Mouse (Mus musculus) lung, adult 2 months (tissue): Measurements from ENCODE around the gene Anapc15-ps. TPM values are rescaled to one million over a fixed set of nuclear protein-coding genes. Genes with fewer than 3 reads are reported as not detected.

Experiments used
- DNase-seq: peaks from one replicate; pipeline ENCODE4 v3.0.0; 2022
- H3K4me1 ChIP-seq: fragments of 200-500 bp; 2 replicates; pipeline ENCODE4 v1.6.1; 2011; ENCODE audit warnings: low read length; ENCODE audit not compliant: control insufficient read depth, insufficient read depth
- H3K4me3 ChIP-seq: fragments of 200-500 bp; replicated peaks from 2 replicates; pipeline ENCODE3; 2011; ENCODE audit warnings: low read depth, mild to moderate bottlenecking, control low read depth, low read length; ENCODE audit errors: extremely low read depth
- CTCF ChIP-seq: fragments of 200-500 bp; IDR thresholded peaks from 2 replicates; pipeline ENCODE4 v1.5.1; 2011; ENCODE audit warnings: mild to moderate bottlenecking, low read length, control low read depth; ENCODE audit not compliant: insufficient read depth
- POLR2A ChIP-seq: fragments of 200-500 bp; IDR thresholded peaks from 2 replicates; pipeline ENCODE4 v1.6.1; 2011; ENCODE audit warnings: low read depth, mild to moderate bottlenecking, control low read depth, low read length, borderline replicate concordance; ENCODE audit errors: extremely low read depth
- WGBS: fragments of 180-500 bp; shearing (Covaris S2); methylation state at CpG from one replicate; pipeline ENCODE4 v1.1.7; 2018; 5-methylcytosine and 5-hydroxymethylcytosine counted together
- polyA plus RNA-seq: library from polyadenylated mRNA; depleted of rRNA; stranded (reverse); fragments of >200 nt; gene quantifications from 2 replicates; pipeline ENCODE4 v1.2.3, GENCODE M21; 2012; rRNA removed

Gene Anapc15-ps
- polyA plus RNA-seq, result not detected in 2 replicates

DNA sequence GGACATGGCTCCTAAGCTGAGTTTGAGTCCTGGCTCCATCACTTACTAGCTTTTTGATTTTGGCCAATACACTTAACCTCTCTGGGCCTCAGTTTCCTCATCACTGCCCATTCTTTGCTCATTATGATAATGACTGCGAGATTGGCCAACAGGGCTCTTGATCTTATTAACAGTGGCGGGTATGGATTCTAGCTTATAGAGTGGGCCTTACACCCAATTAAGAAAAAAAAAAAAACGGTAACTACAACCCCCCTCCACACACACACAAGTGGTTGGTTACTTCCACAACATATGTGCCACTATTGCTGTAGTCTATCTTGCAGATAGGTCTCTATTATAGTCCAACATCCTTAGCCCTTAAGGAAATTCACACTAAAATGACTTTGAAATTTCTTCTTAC lies at the start of gene Anapc15-ps:
TSS of gene Anapc15-ps (minus strand) at position 101 of the 400 bp plus-strand sequence.
- no peaks in the 10 kb centered on the region for H3K4me1 ChIP-seq
- no peak within 1 kb of the TSS for H3K4me3 ChIP-seq
- DNase-seq, result no peak
- TF ChIP-seq POLR2A (no peak), CTCF (no peak)
- 94% methylated on average over 3 of the region's 3 CpGs for WGBS

DNA sequence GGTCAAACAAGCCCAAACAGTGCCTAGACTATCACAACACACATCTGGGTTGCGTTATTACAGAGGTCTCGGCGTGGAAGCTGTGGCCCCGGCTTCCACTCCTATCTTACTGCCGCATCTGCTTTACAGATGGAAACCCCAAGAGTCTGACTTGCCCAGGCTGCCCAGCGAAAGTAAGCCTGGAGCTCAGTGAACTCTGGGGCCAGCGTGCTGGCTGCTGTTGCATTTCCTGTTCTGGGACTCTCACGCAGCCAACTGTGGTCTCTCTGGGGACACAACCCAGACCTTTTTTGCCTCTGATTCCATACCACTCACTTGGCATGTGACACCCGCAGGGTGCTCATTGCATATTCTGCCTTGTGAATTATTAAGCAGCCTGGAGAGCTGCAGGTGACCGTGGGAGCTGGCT lies 49.0 kb upstream of the Anapc15-ps start:
- TF ChIP-seq CTCF (no peak), POLR2A (no peak)
- no peak overlapping the region for H3K4me3 ChIP-seq
- H3K4me1 ChIP-seq, result no peaks in the 10 kb centered on the region
- WGBS, result 57% methylated on average over 10 of the region's 10 CpGs
- no peak for DNase-seq

DNA sequence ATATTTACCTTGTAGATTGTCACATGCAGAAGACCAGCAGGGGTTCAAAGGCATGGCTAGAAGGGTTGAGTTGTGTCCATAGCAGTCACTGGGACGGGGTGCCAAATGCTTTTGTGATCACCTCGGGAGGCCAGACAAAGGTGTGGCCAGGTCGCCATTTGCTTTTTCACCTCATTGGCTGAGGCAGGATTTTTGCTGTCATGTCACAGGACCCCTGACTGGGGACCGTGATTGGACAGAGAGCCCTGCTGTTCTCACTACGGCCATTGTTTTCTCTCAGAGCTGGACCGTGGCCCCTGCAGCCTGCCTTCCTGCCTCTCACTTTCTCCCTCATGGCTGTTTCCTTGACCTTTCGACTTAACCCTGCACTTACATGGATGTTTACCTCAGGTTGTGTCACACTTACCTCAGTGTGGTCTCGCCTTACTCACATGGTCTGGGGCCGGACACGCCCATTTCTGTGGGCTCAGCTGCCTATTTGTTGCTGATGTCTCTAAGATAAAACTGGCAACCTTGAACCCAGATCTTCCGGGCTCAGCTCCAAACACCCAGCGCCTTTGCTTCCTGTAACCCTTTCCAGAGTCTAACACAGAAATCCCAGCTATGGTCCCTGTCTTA lies 47.0 kb upstream of the Anapc15-ps start:
- no peak for DNase-seq
- no peaks in the 10 kb centered on the region for H3K4me1 ChIP-seq
- 66% methylated on average over 12 of the region's 12 CpGs for whole genome bisulfite sequencing
- TF ChIP-seq CTCF (no peak), POLR2A (no peak)
- no peak overlapping the region for H3K4me3 ChIP-seq

GRCm38 (mm10) chr10:95719472-95719871 lies 46.2 kb upstream of the Anapc15-ps start:
- no peak overlapping the region for H3K4me3 ChIP-seq
- no peak for DNase-seq
- H3K4me1 ChIP-seq, result no peaks in the 10 kb centered on the region
- no peak for TF ChIP-seq POLR2A
- no peak for TF ChIP-seq CTCF
- 86% methylated on average over 6 of the region's 6 CpGs for WGBS

DNA sequence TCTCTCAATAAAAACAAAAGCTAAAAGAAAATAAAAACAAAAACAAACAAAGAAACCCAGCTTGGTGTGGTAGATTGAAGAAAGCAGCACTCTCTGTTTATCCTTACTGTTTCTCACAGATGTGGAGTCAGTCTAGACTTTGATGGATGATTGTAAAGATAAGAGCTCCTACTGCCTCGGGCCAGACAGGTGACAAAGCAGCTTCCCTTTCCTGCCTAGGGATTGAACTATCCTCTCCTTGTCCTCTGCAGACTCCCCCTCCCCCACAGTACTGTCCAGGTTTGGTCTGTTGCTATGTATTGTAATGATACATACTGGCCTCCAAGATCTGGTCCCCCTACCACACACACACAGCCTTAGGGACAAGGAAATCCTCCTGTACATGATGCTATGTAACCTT lies 45.5 kb upstream of the Anapc15-ps start:
- 34% methylated on average over 1 of the region's 1 CpGs for WGBS
- TF ChIP-seq POLR2A (no peak), CTCF (no peak)
- H3K4me3 ChIP-seq, result no peak overlapping the region
- no peak for DNase-seq
- no peaks in the 10 kb centered on the region for H3K4me1 ChIP-seq

- WGBS, result 82% methylated on average over 16 of the region's 16 CpGs
- Histone ChIP-seq H3K4me1 (no peaks in the 10 kb centered on the region), H3K4me3 (no peak overlapping the region)
- no peak for TF ChIP-seq POLR2A
- TF ChIP-seq CTCF, result no peak
- no peak for DNase-seq
Observed at GRCm38 (mm10) chr10:95717106-95717680, 43.9 kb upstream of the Anapc15-ps start.

DNA sequence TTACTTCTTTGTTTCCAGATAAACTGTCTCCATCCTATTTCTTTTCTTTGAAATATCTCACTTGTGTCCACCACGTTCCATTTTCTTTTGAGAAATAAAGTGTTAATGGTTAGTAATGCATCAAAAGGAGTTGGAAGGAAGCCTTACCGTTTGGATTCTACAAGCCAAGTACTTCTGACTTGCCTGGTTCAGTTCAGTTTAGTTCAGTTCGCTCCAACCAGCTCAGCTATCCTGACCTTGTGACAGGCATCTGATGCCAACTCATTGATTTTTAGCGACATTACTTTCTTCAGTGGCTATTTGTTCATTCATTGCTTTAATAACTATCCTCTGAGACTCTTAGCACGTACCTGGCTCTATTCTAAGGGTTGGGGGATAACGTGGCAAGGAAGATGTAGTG lies 42.4 kb upstream of the Anapc15-ps start:
- no peak for DNase-seq
- TF ChIP-seq CTCF (no peak), POLR2A (no peak)
- Histone ChIP-seq H3K4me1 (no peaks in the 10 kb centered on the region), H3K4me3 (no peak overlapping the region)
- WGBS, result 59% methylated on average over 6 of the region's 6 CpGs

DNA sequence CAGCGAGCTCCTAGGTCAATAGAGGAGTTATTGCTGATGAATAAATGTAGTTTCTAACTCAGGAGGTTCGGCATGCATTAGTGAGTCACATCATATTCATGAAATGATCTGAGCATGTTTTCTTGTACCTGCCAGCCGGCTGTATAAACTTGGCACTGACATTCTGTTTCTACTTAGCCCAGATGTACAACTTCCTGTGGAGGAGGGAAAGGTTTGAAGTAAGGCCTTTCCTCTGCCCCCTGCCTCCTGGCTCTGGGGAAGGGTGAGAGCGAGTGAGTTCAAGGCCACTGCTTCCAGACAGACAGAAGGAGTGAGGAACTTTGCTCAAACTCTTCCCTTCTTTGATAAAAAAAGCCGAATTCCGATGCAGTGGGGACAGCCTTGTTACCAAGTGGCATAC lies 39.0 kb upstream of the Anapc15-ps start:
- Histone ChIP-seq H3K4me1 (no peaks in the 10 kb centered on the region), H3K4me3 (no peak overlapping the region)
- WGBS, result 47% methylated on average over 6 of the region's 6 CpGs
- DNase-seq, result no peak
- TF ChIP-seq POLR2A (no peak), CTCF (no peak)

GRCm38 (mm10) chr10:95709903-95710660 lies 36.8 kb upstream of the Anapc15-ps start:
- 68% methylated on average over 8 of the region's 8 CpGs for WGBS
- H3K4me1 ChIP-seq, result no peaks in the 10 kb centered on the region
- TF ChIP-seq CTCF (no peak), POLR2A (no peak)
- H3K4me3 ChIP-seq, result no peak overlapping the region
- no peak for DNase-seq
